Mouse (Mus musculus) CH12.LX (cell line): ENCODE results near the gene Slc7a15. TPM values are rescaled to one million over a fixed set of nuclear protein-coding genes. Genes with fewer than 3 reads are reported as not detected.
"Not testable (repeated sequence)": the region's sequence is repeated elsewhere in the genome, so short reads cannot be mapped to it uniquely, and the experiment has no call there.

Experiments used
- DNase-seq: peaks from one replicate; pipeline ENCODE4 v3.0.0-alpha.2; 2013; ENCODE audit errors: extremely low read depth
- H3K27ac ChIP-seq: 2 replicates; pipeline ENCODE4 v1.5.1; 2012; ENCODE audit warnings: low read depth, mild to moderate bottlenecking, control low read depth, moderate library complexity; ENCODE audit not compliant: insufficient read depth
- H3K27me3 ChIP-seq: replicated peaks from 2 replicates; pipeline ENCODE3; 2012; ENCODE audit warnings: inconsistent platforms
- H3K36me3 ChIP-seq, 2 experiments: replicated peaks in 1 of 2; 2 replicates each; pipeline versions ENCODE3 to v1.6.1; 2012; ENCODE audit warnings: inconsistent platforms in 1 of 2, low read length in 1 of 2, mild to moderate bottlenecking in 1 of 2, mixed read lengths in 1 of 2, moderate library complexity in 1 of 2; ENCODE audit not compliant: control insufficient read depth in 1 of 2, insufficient read depth in 1 of 2
- H3K4me1 ChIP-seq, 2 experiments: 2 replicates each; pipeline ENCODE4 v1.6.1; 2012; ENCODE audit warnings: inconsistent platforms in 1 of 2, moderate library complexity in 1 of 2; ENCODE audit not compliant: insufficient read depth in 2 of 2, control insufficient read depth in 1 of 2
- H3K4me2 ChIP-seq: 2 replicates; pipeline ENCODE4 v1.6.1; 2012; ENCODE audit warnings: low read depth, mild to moderate bottlenecking, control low read depth; ENCODE audit not compliant: poor library complexity, insufficient read depth, severe bottlenecking
- H3K4me3 ChIP-seq, 3 experiments: fragments of 150-350 bp in 1 of 3; sonication (generic) in 1 of 3; replicated peaks in 1 of 3; 2 replicates each; pipeline versions ENCODE3 to v1.5.1; 2011 to 2012; ENCODE audit warnings: low read depth in 2 of 3, low read length in 2 of 3, mild to moderate bottlenecking in 2 of 3, moderate library complexity in 2 of 3, control low read depth in 1 of 3, improper control_type of control experiment in 1 of 3, inconsistent platforms in 1 of 3, mixed read lengths in 1 of 3; ENCODE audit not compliant: poor library complexity in 1 of 3
- H3K79me2 ChIP-seq: replicated peaks from 2 replicates; pipeline ENCODE4 v1.6.1; 2012; ENCODE audit warnings: mild to moderate bottlenecking, moderate library complexity; ENCODE audit not compliant: control insufficient read depth, poor library complexity, insufficient read depth, severe bottlenecking; ENCODE audit errors: extremely low read depth
- H3K9ac ChIP-seq: 2 replicates; pipeline ENCODE4 v1.6.1; 2012; ENCODE audit warnings: low read depth, mild to moderate bottlenecking, control low read depth, moderate library complexity; ENCODE audit not compliant: insufficient read depth
- H3K9me3 ChIP-seq: replicated peaks from 2 replicates; pipeline ENCODE3; 2012; ENCODE audit warnings: low read length, inconsistent platforms, mixed read lengths
- CHD1 ChIP-seq: IDR thresholded peaks from 2 replicates; pipeline ENCODE4 v1.6.1; 2012; ENCODE audit warnings: low read depth, low read length, improper control_type of control experiment, inconsistent platforms
- CTCF ChIP-seq, 2 experiments: IDR thresholded peaks in 1 of 2; conservative IDR thresholded peaks in 1 of 2; 2 replicates each; pipeline ENCODE4 v1.5.1; 2011 to 2012; ENCODE audit warnings: low read depth in 2 of 2, low read length in 2 of 2, improper control_type of control experiment in 1 of 2, inconsistent platforms in 1 of 2, mild to moderate bottlenecking in 1 of 2, moderate library complexity in 1 of 2
- ELF1 ChIP-seq: IDR thresholded peaks from 2 replicates; pipeline ENCODE4 v1.6.1; 2014; ENCODE audit warnings: low read depth, mild to moderate bottlenecking, inconsistent platforms, low read length, improper control_type of control experiment
- HCFC1 ChIP-seq: IDR thresholded peaks from 2 replicates; pipeline ENCODE4 v1.6.1; 2012; ENCODE audit warnings: low read depth, mild to moderate bottlenecking, inconsistent platforms, low read length, improper control_type of control experiment
- IRF4 ChIP-seq: IDR thresholded peaks from 2 replicates; pipeline ENCODE4 v1.6.1; 2014; ENCODE audit warnings: low read depth, mild to moderate bottlenecking, inconsistent platforms, low read length, improper control_type of control experiment
- MAFK ChIP-seq: IDR thresholded peaks from 2 replicates; pipeline ENCODE4 v1.6.1; 2011; ENCODE audit warnings: low read length, improper control_type of control experiment; ENCODE audit not compliant: insufficient replicate concordance
- MAX ChIP-seq: IDR thresholded peaks from 2 replicates; pipeline ENCODE4 v1.6.1; 2011; ENCODE audit warnings: low read length, improper control_type of control experiment
- MAZ ChIP-seq: IDR thresholded peaks from 2 replicates; pipeline ENCODE4 v1.6.1; 2012; ENCODE audit warnings: low read depth, mild to moderate bottlenecking, inconsistent platforms, low read length, improper control_type of control experiment, moderate library complexity
- MEF2A ChIP-seq: IDR thresholded peaks from 2 replicates; pipeline ENCODE4 v1.6.1; 2014; ENCODE audit warnings: low read depth, mild to moderate bottlenecking, inconsistent platforms, low read length, improper control_type of control experiment, borderline replicate concordance
- MXI1 ChIP-seq: IDR thresholded peaks from 2 replicates; pipeline ENCODE4 v1.6.1; 2011; ENCODE audit warnings: mild to moderate bottlenecking, low read depth, low read length, improper control_type of control experiment
- POLR2AphosphoS2 ChIP-seq: IDR thresholded peaks from 2 replicates; pipeline ENCODE4 v1.6.1; 2011; ENCODE audit warnings: low read depth, low read length, improper control_type of control experiment
- RAD21 ChIP-seq: IDR thresholded peaks from 2 replicates; pipeline ENCODE4 v1.6.1; 2011; ENCODE audit warnings: low read depth, mild to moderate bottlenecking, low read length, improper control_type of control experiment, moderate library complexity
- SIN3A ChIP-seq: IDR thresholded peaks from 2 replicates; pipeline ENCODE4 v1.6.1; 2012; ENCODE audit warnings: low read length, improper control_type of control experiment, inconsistent platforms
- SMC3 ChIP-seq: IDR thresholded peaks from 2 replicates; pipeline ENCODE4 v1.6.1; 2011; ENCODE audit warnings: low read depth, low read length, improper control_type of control experiment
- TCF12 ChIP-seq: IDR thresholded peaks from 2 replicates; pipeline ENCODE4 v1.6.1; 2014; ENCODE audit warnings: low read depth, mild to moderate bottlenecking, inconsistent platforms, low read length, improper control_type of control experiment
- USF2 ChIP-seq: conservative IDR thresholded peaks from 2 replicates; pipeline ENCODE4 v1.6.1; 2011; ENCODE audit warnings: low read depth, low read length, improper control_type of control experiment
- ZC3H11A ChIP-seq: IDR thresholded peaks from 2 replicates; pipeline ENCODE4 v1.6.1; 2012; ENCODE audit warnings: low read depth, mild to moderate bottlenecking, inconsistent platforms, low read length, improper control_type of control experiment
- ZKSCAN1 ChIP-seq: IDR thresholded peaks from 2 replicates; pipeline ENCODE4 v1.6.1; 2012; ENCODE audit warnings: low read depth, inconsistent platforms, low read length, improper control_type of control experiment, borderline replicate concordance
- ZMIZ1 ChIP-seq: IDR thresholded peaks from 2 replicates; pipeline ENCODE4 v1.6.1; 2012; ENCODE audit warnings: low read depth, mild to moderate bottlenecking, inconsistent platforms, low read length, improper control_type of control experiment
- ZNF384 ChIP-seq: IDR thresholded peaks from 2 replicates; pipeline ENCODE4 v1.6.1; 2012; ENCODE audit warnings: low read depth, low read length, improper control_type of control experiment, inconsistent platforms
- dilution Hi-C: fragments of 300-500 bp; cut with MboI; formaldehyde crosslinking; loops from 2 replicates; pipeline ENCODE4 v1.14.3; 2020; ENCODE audit warnings: low sequenced_read_pairs; ENCODE audit not compliant: extremely low pct_unique_long_range_greater_than_20kb, extremely low pct_ligation_motif_present
- in situ Hi-C: fragments of 300-500 bp; cut with MboI; formaldehyde crosslinking; loops from 3 replicates; pipeline ENCODE4 v1.14.3; 2019; ENCODE audit warnings: low sequenced_read_pairs, low pct_ligation_motif_present, low pct_unique_long_range_greater_than_20kb, mixed read lengths
- polyA plus RNA-seq: library from polyadenylated mRNA; unstranded; fragments of >175 nt; gene quantifications from 2 replicates; pipeline ENCODE4 v1.2.1, GENCODE M21; 2012; ENCODE audit warnings: low read depth; ENCODE audit not compliant: insufficient read length
- total RNA-seq, 2 experiments: library from RNA; depleted of rRNA; stranded (reverse); fragments of 300-350 nt in 1 of 2; fragments of >200 nt in 1 of 2; gene quantifications; 2 replicates each; pipeline ENCODE4 v1.2.3; 2012 to 2014

The Slc7a15 gene
- total and polyA plus RNA-seq, 3 experiments = not detected

GRCm38 (mm10) chr12:8640711-8641424 is 42.0 kb upstream of the Slc7a15 start (continued):
- TF ChIP-seq MEF2A (peak; percentile 44; the same call in 1 of the 2 replicates), CTCF (conservative IDR thresholded peaks at IDR 0.05 in 1 of 2, IDR thresholded peaks at IDR 0.05 in 1 of 2; ENCODE audit: low read depth in 2 of 2, low read length in 2 of 2) (no peak), MXI1 (peak; percentile 64), ELF1 (peak; percentile 93), ZC3H11A (no peak), CHD1 (no peak), USF2 (no peak), MAX (peak; percentile 50; the same call in 1 of the 2 replicates), ZNF384 (peak; percentile 97), TCF12 (no peak; the same call in 1 of the 2 replicates), ZMIZ1 (no peak), HCFC1 (peak; percentile 95), MAFK (no peak), ZKSCAN1 (no peak), MAZ (peak; percentile 17; the same call in 1 of the 2 replicates), RAD21 (no peak), POLR2AphosphoS2 (no peak)

GRCm38 (mm10) chr12:8640186-8640585 is 41.3 kb upstream of the Slc7a15 start:
- H3K9ac ChIP-seq = peak overlapping the region; percentile 80; the same call in 1 of the 2 replicates
- H3K36me3 ChIP-seq, DNase-seq, dilution Hi-C loops, H3K27me3 ChIP-seq, H3K9me3 ChIP-seq, H3K4me1 ChIP-seq, H3K79me2 ChIP-seq, in situ Hi-C loops, H3K27ac ChIP-seq: not testable (repeated sequence)
- peak overlapping the region; percentile 63 to 92 (median 80) for H3K4me3 ChIP-seq
- peak overlapping the region; percentile 94 for H3K4me2 ChIP-seq

- dilution Hi-C loops = not testable (repeated sequence)
Observed at GRCm38 (mm10) chr12:8638411-8639087, 39.7 kb upstream of the Slc7a15 start.

More at GRCm38 (mm10) chr12:8638411-8639087, 39.7 kb upstream of the Slc7a15 start:
- H3K79me2 ChIP-seq, H3K27ac ChIP-seq, H3K4me3 ChIP-seq, H3K4me1 ChIP-seq, H3K4me2 ChIP-seq, H3K9ac ChIP-seq, H3K27me3 ChIP-seq, in situ Hi-C loops, H3K9me3 ChIP-seq, H3K36me3 ChIP-seq: not testable (repeated sequence)
- peak; percentile 90 for DNase-seq
- TF ChIP-seq SIN3A (peak; percentile 31; the same call in 1 of the 2 replicates), MEF2A (peak; percentile 21; the same call in 1 of the 2 replicates), RAD21 (peak; percentile 47), CTCF (conservative IDR thresholded peaks at IDR 0.05 in 1 of 2, IDR thresholded peaks at IDR 0.05 in 1 of 2; ENCODE audit: low read depth in 2 of 2, low read length in 2 of 2) (peak; percentile 71 to 75), IRF4 (peak; percentile 23; the same call in 1 of the 2 replicates), HCFC1 (peak; percentile 40; the same call in 1 of the 2 replicates), SMC3 (peak; percentile 68), ZNF384 (peak; percentile 37; the same call in 1 of the 2 replicates)
